Comparison of ENCODE assay signal across 8 mouse cellular contexts in the genomic region with DNA sequence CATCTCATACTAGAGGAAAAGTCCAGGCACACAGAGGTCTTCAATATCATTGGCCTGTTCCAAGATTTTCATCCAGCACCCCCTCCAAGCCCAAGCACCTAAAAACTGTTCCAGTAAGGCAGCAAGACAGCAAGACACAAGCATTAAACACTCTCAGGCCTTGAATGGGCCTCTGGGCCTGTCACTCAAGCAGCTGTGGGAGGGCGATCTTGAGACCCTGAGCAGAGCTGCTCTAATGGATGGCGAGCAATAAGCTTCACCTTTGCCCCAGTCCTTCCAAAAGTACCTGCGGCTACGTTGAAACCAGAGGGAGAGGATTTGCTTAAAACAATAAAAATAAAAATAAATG.
DNase-seq lines count a peak whose midpoint lies in the region; ATAC-seq and TF ChIP-seq lines count a peak whose summit lies in the region.

No protein-coding gene starts in this region.

- peak; percentile 83 for ATAC-seq in kidney, embryonic 16.5 days (ENCODE audit: low FRiP score, low TSS enrichment)
- peak; percentile 42 for ATAC-seq in Patski
- peak; percentile 62 for ATAC-seq in forebrain, embryonic 14.5 days
- peak; percentile 27; the same call in 1 of the 2 replicates for ATAC-seq in liver, embryonic 15.5 days (ENCODE audit: insufficient read depth)

- H3K27me3 ChIP-seq in kidney, embryonic 16.5 days (ENCODE audit: insufficient read depth, low read length): no peaks in the 10 kb centered on the region
- H3K27me3 ChIP-seq in Patski: no peaks in the 10 kb centered on the region
- no peaks in the 10 kb centered on the region for H3K27me3 ChIP-seq in forebrain, embryonic 14.5 days (replicated peaks; ENCODE audit: control insufficient read depth, insufficient read depth, low read length)
- H3K27me3 ChIP-seq in liver, embryonic 15.5 days: no peaks in the 10 kb centered on the region

- CTCF ChIA-PET in Patski (lab: Charles Lee): interaction anchor here (3.8 kb wide), 1 partner anchor 12 kb away, joined by 21 read pairs; no protein-coding TSS in a partner anchor

- TF ChIP-seq CTCF in Patski (IDR thresholded peaks at IDR 0.05): no peak

- H3K4me2 ChIP-seq in kidney, embryonic 16.5 days (replicated peaks; ENCODE audit: low read depth, low read length): peak overlapping the region; percentile 63
- peak overlapping the region; percentile 61 for H3K4me2 ChIP-seq in forebrain, embryonic 14.5 days (ENCODE audit: low read length)
- peak overlapping the region; percentile 83 for H3K4me2 ChIP-seq in liver, embryonic 15.5 days

- WGBS in kidney, embryonic 16.5 days: 1% methylated on average over 4 of the region's 4 CpGs
- WGBS in forebrain, embryonic 14.5 days: 0% methylated on average over 4 of the region's 4 CpGs
- 2% methylated on average over 4 of the region's 4 CpGs for WGBS in liver, embryonic 15.5 days (ENCODE audit: insufficient replicate concordance)

- no peaks in the 10 kb centered on the region for H3K36me3 ChIP-seq in kidney, embryonic 16.5 days (ENCODE audit: insufficient read depth, low read length)
- no peaks in the 10 kb centered on the region for H3K36me3 ChIP-seq in forebrain, embryonic 14.5 days (ENCODE audit: control insufficient read depth, insufficient read depth, low read length)
- no peaks in the 10 kb centered on the region for H3K36me3 ChIP-seq in liver, embryonic 15.5 days (replicated peaks)

- peak overlapping the region; percentile 71 for H3K4me3 ChIP-seq in kidney, embryonic 16.5 days (ENCODE audit: low read length)
- peak overlapping the region; percentile 58 for H3K4me3 ChIP-seq in forebrain, embryonic 14.5 days (ENCODE audit: low read depth, low read length)
- peak overlapping the region; percentile 75 for H3K4me3 ChIP-seq in liver, embryonic 15.5 days (replicated peaks)

- H3K9ac ChIP-seq in kidney, embryonic 16.5 days (replicated peaks; ENCODE audit: low read length): peak overlapping the region; percentile 85
- peak overlapping the region; percentile 73 for H3K9ac ChIP-seq in forebrain, embryonic 14.5 days (ENCODE audit: low read length)
- H3K9ac ChIP-seq in liver, embryonic 15.5 days: peak overlapping the region; percentile 76

- no peaks in the 10 kb centered on the region for H3K9me3 ChIP-seq in kidney, embryonic 16.5 days (ENCODE audit: low read length)
- H3K9me3 ChIP-seq in forebrain, embryonic 14.5 days (replicated peaks; ENCODE audit: control insufficient read depth, low read length): no peaks in the 10 kb centered on the region
- no peaks in the 10 kb centered on the region for H3K9me3 ChIP-seq in liver, embryonic 15.5 days (replicated peaks)

- peak overlapping the region; percentile 99 for H3K27ac ChIP-seq in kidney, embryonic 16.5 days (ENCODE audit: low read length)
- H3K27ac ChIP-seq in forebrain, embryonic 14.5 days (ENCODE audit: low read depth, low read length): peak overlapping the region; percentile 39; the same call in 1 of the 2 replicates
- H3K27ac ChIP-seq in liver, embryonic 15.5 days (replicated peaks): peak overlapping the region; percentile 94

- POLR2A ChIA-PET in Patski (lab: Charles Lee): interaction anchor here (1.1 kb wide), 1 partner anchor 142 kb away, joined by 3 read pairs; no protein-coding TSS in a partner anchor

- DNase-seq in kidney, adult 9 months: no peak
- DNase-seq in Patski (ENCODE audit: low read depth, low spot score): no peak
- DNase-seq in forebrain, embryonic 14.5 days (ENCODE audit: low spot score): no peak
- no peak for DNase-seq in spleen, postnatal 4 days (ENCODE audit: low spot score in 2 of 2)
- no peak for DNase-seq in thymus, postnatal 4 days
- DNase-seq in frontal cortex, postnatal 14 days (ENCODE audit: low spot score in 2 of 2): no peak

- in situ Hi-C loops in Patski (cut with MboI; ENCODE audit: low pct_unique_long_range_greater_than_20kb): loop anchor here (5.0 kb wide), 1 partner anchor 132 kb away; no protein-coding TSS in a partner anchor

- H3K4me1 ChIP-seq in kidney, embryonic 16.5 days (ENCODE audit: insufficient read depth, low read length): peaks cover 5% of the 10 kb centered on the region
- no peaks in the 10 kb centered on the region for H3K4me1 ChIP-seq in forebrain, embryonic 14.5 days (ENCODE audit: control insufficient read depth, insufficient read depth, low read length)
- peaks cover 18% of the 10 kb centered on the region for H3K4me1 ChIP-seq in liver, embryonic 15.5 days (replicated peaks)

Comparison
In these comparisons a context has a peak if more than half of its experiments do, and no peak if none do; other contexts are left out.
1. ATAC-seq: peak in every context shown above with its lines; median percentile 83 in kidney, embryonic 16.5 days; 62 in forebrain, embryonic 14.5 days; 42 in Patski; 27 in liver, embryonic 15.5 days.
2. H3K27ac ChIP-seq: peak in every context shown above with its lines; median percentile 99 in kidney, embryonic 16.5 days; 94 in liver, embryonic 15.5 days; 39 in forebrain, embryonic 14.5 days.